Mouse (Mus musculus): ENCODE data around the gene Adcy7. TPM values are rescaled to one million over a fixed set of nuclear protein-coding genes. Genes with fewer than 3 reads are reported as not detected.

The Adcy7 gene
- polyA plus RNA-seq (2015; fragmentation: Nextera tagmentation; extraction: Ambion mirVana) = 6.3 and 7.4 TPM in 2 replicates

DNA sequence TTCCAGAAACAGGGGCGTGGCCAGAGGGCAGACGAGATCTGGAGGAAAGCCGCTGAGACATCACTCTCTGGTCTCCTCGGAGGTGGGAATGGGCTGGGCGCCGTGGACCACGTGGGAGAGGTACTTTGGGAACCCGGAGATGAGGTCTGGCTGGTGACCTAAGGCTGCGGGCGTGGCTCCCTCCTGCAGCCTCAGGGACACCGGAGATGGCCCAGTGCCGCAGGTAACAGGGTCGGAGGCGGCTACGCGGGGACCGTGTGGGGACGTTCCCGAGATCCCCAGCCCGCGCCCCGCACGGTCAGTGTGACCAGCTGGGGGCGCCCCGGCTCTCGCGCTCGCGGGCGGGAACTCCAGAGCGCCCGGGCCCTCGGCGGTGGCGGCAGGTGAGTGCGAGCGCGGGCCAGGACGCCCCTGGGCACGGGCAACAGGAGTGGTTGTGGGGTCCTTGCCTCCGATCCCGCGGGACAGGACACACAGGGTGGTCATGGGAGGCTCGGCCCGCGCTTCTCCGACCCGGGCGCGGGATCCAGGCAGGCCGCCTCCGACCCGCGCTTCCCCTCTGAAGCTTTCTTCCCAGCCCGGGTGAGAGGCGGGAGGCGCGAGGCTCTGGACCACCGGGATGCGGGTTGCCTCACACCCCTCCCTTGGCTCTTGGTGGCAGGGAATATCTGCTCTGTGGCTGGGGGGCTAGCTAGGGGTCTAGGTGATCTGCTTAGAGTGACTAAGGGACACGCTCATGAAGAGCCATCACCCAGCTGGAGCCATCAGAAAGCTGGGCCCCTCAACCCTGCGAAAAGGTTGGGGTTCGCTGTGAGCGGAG, at the start of gene Adcy7:
Gene Adcy7, plus strand, starts transcription at position 173 of the 820 bp plus-strand sequence.
- no peaks in the 10 kb centered on the region for H3K36me3 ChIP-seq
- WGBS = 3% methylated on average over 59 of the region's 64 CpGs
- H3K27ac ChIP-seq = no peak within 1 kb of the TSS
- 0 out of 2 replicates have a peak, but pooled peaks cover 23% of the 10 kb centered on the region for H3K27me3 ChIP-seq (replicated peaks)
- H3K4me1 ChIP-seq = peaks cover 7% of the 10 kb centered on the region; the same call in 1 of the 2 replicates
- H3K9me3 ChIP-seq = no peaks in the 10 kb centered on the region
- H3K9ac ChIP-seq = peak within 1 kb of the TSS; percentile 42; the same call in 1 of the 2 replicates
- peak within 1 kb of the TSS; percentile 95 for H3K4me2 ChIP-seq
- ATAC-seq (ENCODE audit: insufficient read depth, low FRiP score, low read depth) = peak; percentile 67
- H3K4me3 ChIP-seq (replicated peaks) = peak within 1 kb of the TSS; percentile 44

GRCm38 (mm10) chr8:88225358-88225757, 46.8 kb upstream of the Adcy7 start:
- Histone ChIP-seq H3K4me1 (peaks cover 15% of the 10 kb centered on the region), H3K36me3 (no peaks in the 10 kb centered on the region), H3K4me2 (no peak overlapping the region), H3K9me3 (no peaks in the 10 kb centered on the region), H3K9ac (no peak overlapping the region), H3K4me3 (replicated peaks) (no peak overlapping the region), H3K27me3 (replicated peaks) (no peaks in the 10 kb centered on the region), H3K27ac (no peak overlapping the region)
- ATAC-seq (ENCODE audit: insufficient read depth, low FRiP score, low read depth) = no peak
- WGBS = 78% methylated on average over 5 of the region's 5 CpGs

- Histone ChIP-seq H3K4me2 (peak overlapping the region; percentile 27; the same call in 1 of the 2 replicates), H3K4me1 (peaks cover 12% of the 10 kb centered on the region), H3K27me3 (replicated peaks) (no peaks in the 10 kb centered on the region), H3K9me3 (no peaks in the 10 kb centered on the region), H3K9ac (no peak overlapping the region), H3K4me3 (replicated peaks) (no peak overlapping the region), H3K36me3 (no peaks in the 10 kb centered on the region), H3K27ac (no peak overlapping the region)
- 57% methylated on average over 6 of the region's 6 CpGs for WGBS
- ATAC-seq (ENCODE audit: insufficient read depth, low FRiP score, low read depth) = no peak
Observed at GRCm38 (mm10) chr8:88227851-88228250, 44.4 kb upstream of the Adcy7 start.

DNA sequence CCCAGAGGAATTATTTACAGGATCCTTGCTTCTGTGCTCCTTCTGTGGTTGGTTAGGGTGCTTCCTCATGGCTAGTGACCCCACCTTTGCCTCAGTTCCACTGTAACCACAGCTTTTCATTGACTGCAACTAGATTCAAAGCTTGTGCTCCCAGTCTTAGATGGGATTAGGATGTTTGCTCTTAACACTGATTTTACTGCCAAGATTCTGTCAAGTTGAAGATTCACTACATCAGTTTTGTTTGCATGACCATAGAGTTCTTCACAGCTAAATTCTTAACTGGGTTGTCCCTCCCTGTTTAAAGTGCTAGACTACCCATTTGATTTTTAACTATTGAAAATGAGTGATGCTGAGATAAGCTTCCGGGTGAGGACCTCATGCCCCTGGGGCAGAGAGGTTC, 43.9 kb upstream of the Adcy7 start:
- Histone ChIP-seq H3K9me3 (no peaks in the 10 kb centered on the region), H3K36me3 (no peaks in the 10 kb centered on the region), H3K9ac (no peak overlapping the region), H3K27me3 (replicated peaks) (no peaks in the 10 kb centered on the region), H3K4me2 (peak overlapping the region; percentile 27; the same call in 1 of the 2 replicates), H3K4me3 (replicated peaks) (no peak overlapping the region), H3K27ac (no peak overlapping the region), H3K4me1 (peaks cover 12% of the 10 kb centered on the region)
- ATAC-seq (ENCODE audit: insufficient read depth, low FRiP score, low read depth) = peak; percentile 31; the same call in 1 of the 2 replicates
- 20% methylated on average over 1 of the region's 1 CpGs for WGBS

DNA sequence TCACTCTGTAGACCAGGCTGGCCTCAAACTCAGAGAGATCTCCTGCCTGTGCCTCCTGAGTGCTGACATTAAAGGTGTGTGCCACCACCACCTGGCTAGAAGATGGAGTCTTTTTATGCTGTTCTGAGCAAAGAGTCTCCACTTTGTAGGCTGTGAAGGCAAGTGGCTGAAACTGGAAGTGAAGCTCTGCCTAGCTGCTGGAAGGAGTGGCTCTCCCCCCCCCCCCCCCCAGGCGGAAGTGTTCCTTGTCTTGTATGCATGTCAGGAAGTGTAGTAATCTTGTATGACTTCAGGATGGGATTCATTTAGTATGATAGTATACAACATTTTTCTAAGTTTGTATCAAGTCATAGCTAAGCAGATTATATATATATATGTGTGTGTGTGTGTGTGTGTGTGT, 43.4 kb upstream of the Adcy7 start:
- no peak overlapping the region for H3K4me3 ChIP-seq (replicated peaks)
- ATAC-seq (ENCODE audit: insufficient read depth, low FRiP score, low read depth) = no peak
- H3K27me3 ChIP-seq (replicated peaks) = no peaks in the 10 kb centered on the region
- H3K36me3 ChIP-seq = no peaks in the 10 kb centered on the region
- no peaks in the 10 kb centered on the region for H3K9me3 ChIP-seq
- peak overlapping the region; percentile 27; the same call in 1 of the 2 replicates for H3K4me2 ChIP-seq
- no peak overlapping the region for H3K9ac ChIP-seq
- H3K4me1 ChIP-seq = peaks cover 12% of the 10 kb centered on the region
- WGBS = 67% methylated on average over 1 of the region's 1 CpGs
- no peak overlapping the region for H3K27ac ChIP-seq

GRCm38 (mm10) chr8:88236666-88237065, 35.5 kb upstream of the Adcy7 start:
- H3K27me3 ChIP-seq (replicated peaks) = no peaks in the 10 kb centered on the region
- ATAC-seq (ENCODE audit: insufficient read depth, low FRiP score, low read depth) = no peak
- H3K4me1 ChIP-seq = no peaks in the 10 kb centered on the region
- no peak overlapping the region for H3K9ac ChIP-seq
- H3K4me2 ChIP-seq = no peak overlapping the region
- no peaks in the 10 kb centered on the region for H3K9me3 ChIP-seq
- H3K4me3 ChIP-seq (replicated peaks) = no peak overlapping the region
- WGBS = 79% methylated on average over 2 of the region's 2 CpGs
- no peaks in the 10 kb centered on the region for H3K36me3 ChIP-seq
- no peak overlapping the region for H3K27ac ChIP-seq

- no peak overlapping the region for H3K9ac ChIP-seq
- H3K27ac ChIP-seq = no peak overlapping the region
- H3K9me3 ChIP-seq = no peaks in the 10 kb centered on the region
- WGBS = 69% methylated on average over 2 of the region's 2 CpGs
- H3K4me1 ChIP-seq = no peaks in the 10 kb centered on the region
- no peak overlapping the region for H3K4me2 ChIP-seq
- no peaks in the 10 kb centered on the region for H3K27me3 ChIP-seq (replicated peaks)
- no peak for ATAC-seq (ENCODE audit: insufficient read depth, low FRiP score, low read depth)
- H3K4me3 ChIP-seq (replicated peaks) = no peak overlapping the region
- H3K36me3 ChIP-seq = no peaks in the 10 kb centered on the region
Observed at GRCm38 (mm10) chr8:88237606-88238005, 34.6 kb upstream of the Adcy7 start.

GRCm38 (mm10) chr8:88239277-88239676, 32.9 kb upstream of the Adcy7 start:
- H3K4me3 ChIP-seq (replicated peaks) = no peak overlapping the region
- H3K9me3 ChIP-seq = no peaks in the 10 kb centered on the region
- H3K9ac ChIP-seq = no peak overlapping the region
- no peaks in the 10 kb centered on the region for H3K27me3 ChIP-seq (replicated peaks)
- no peak overlapping the region for H3K4me2 ChIP-seq
- 82% methylated on average over 5 of the region's 5 CpGs for WGBS
- no peak for ATAC-seq (ENCODE audit: insufficient read depth, low FRiP score, low read depth)
- no peaks in the 10 kb centered on the region for H3K36me3 ChIP-seq
- no peak overlapping the region for H3K27ac ChIP-seq
- H3K4me1 ChIP-seq = no peaks in the 10 kb centered on the region

- H3K36me3 ChIP-seq = no peaks in the 10 kb centered on the region
- no peaks in the 10 kb centered on the region for H3K27me3 ChIP-seq (replicated peaks)
- no peaks in the 10 kb centered on the region for H3K9me3 ChIP-seq
- no peak overlapping the region for H3K9ac ChIP-seq
- no peaks in the 10 kb centered on the region for H3K4me1 ChIP-seq
- 78% methylated on average over 4 of the region's 4 CpGs for WGBS
- ATAC-seq (ENCODE audit: insufficient read depth, low FRiP score, low read depth) = no peak
- no peak overlapping the region for H3K27ac ChIP-seq
- no peak overlapping the region for H3K4me3 ChIP-seq (replicated peaks)
- no peak overlapping the region for H3K4me2 ChIP-seq
Observed at GRCm38 (mm10) chr8:88241871-88242270, 30.3 kb upstream of the Adcy7 start.

DNA sequence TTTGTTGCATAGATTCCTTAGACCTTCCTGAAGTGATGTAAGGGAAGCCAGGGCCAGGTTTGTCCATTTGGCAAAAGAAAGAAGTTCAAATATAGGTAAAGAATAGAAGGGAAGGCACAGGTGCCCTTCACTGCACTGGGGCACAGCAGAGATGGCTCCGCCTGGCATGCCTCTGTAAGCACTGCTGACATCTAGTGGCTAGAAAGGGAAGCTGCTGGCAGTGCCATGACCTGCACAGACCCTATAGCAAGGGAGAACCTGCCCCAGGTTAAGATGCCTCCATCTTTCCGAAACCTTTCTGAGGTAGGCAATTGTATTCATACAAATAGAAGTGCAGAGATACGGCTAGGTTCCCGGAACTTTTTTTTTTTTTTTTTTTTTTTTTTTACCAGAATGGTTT, 27.9 kb upstream of the Adcy7 start:
- Histone ChIP-seq H3K4me2 (no peak overlapping the region), H3K9ac (no peak overlapping the region), H3K4me1 (no peaks in the 10 kb centered on the region), H3K27ac (no peak overlapping the region), H3K36me3 (peaks cover under 1% of the 10 kb centered on the region; the same call in 1 of the 2 replicates), H3K4me3 (replicated peaks) (no peak overlapping the region), H3K27me3 (replicated peaks) (no peaks in the 10 kb centered on the region), H3K9me3 (no peaks in the 10 kb centered on the region)
- no peak for ATAC-seq (ENCODE audit: insufficient read depth, low FRiP score, low read depth)
- WGBS = 79% methylated on average over 4 of the region's 4 CpGs

DNA sequence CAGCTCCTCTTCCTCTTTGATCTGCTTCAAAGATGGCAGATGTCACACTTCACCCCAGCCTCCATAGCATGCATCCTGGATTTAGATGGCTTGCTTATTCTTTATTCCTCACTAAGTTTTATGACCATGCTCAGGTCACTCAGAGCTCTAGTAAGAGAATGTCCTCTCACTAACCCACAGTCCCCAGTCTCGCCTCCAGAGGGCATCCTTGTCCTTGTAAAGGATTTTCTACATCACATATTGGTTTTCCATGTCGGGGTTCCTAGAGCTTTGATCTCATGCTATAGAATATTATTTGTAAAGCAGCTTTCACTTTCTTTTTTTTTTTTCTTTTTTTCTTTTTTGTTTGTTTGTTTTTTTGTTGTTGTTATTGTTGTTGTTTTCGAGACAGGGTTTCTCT, 19.4 kb upstream of the Adcy7 start:
- ATAC-seq (ENCODE audit: insufficient read depth, low FRiP score, low read depth) = no peak

GRCm38 (mm10) chr8:88254957-88255356, 17.2 kb upstream of the Adcy7 start:
- Histone ChIP-seq H3K4me2 (no peak overlapping the region), H3K4me3 (replicated peaks) (no peak overlapping the region), H3K27ac (no peak overlapping the region), H3K9me3 (no peaks in the 10 kb centered on the region), H3K9ac (no peak overlapping the region), H3K36me3 (peaks cover 7% of the 10 kb centered on the region; the same call in 1 of the 2 replicates), H3K4me1 (no peaks in the 10 kb centered on the region), H3K27me3 (replicated peaks) (no peaks in the 10 kb centered on the region)
- 83% methylated on average over 7 of the region's 7 CpGs for WGBS
- no peak for ATAC-seq (ENCODE audit: insufficient read depth, low FRiP score, low read depth)

More for the DNA sequence above, 19.4 kb upstream of the Adcy7 start:
- Histone ChIP-seq H3K9me3 (no peaks in the 10 kb centered on the region), H3K9ac (no peak overlapping the region), H3K4me3 (replicated peaks) (no peak overlapping the region), H3K4me2 (no peak overlapping the region), H3K4me1 (no peaks in the 10 kb centered on the region), H3K36me3 (peaks cover 10% of the 10 kb centered on the region; the same call in 1 of the 2 replicates), H3K27me3 (replicated peaks) (no peaks in the 10 kb centered on the region), H3K27ac (no peak overlapping the region)
- WGBS = 68% methylated on average over 3 of the region's 3 CpGs

All from stomach, embryonic 15.5 days (tissue).